Mouse (Mus musculus): ENCODE results near the gene Igf2bp3. TPM values are rescaled to one million over a fixed set of nuclear protein-coding genes. Genes with fewer than 3 reads are reported as not detected.
A peak's percentile ranks its signal among the peaks of the same experiment; 100 is the strongest.

The Igf2bp3 gene
- polyA plus RNA-seq, 1 experiment from 2014 or later: 40.7 TPM

DNA sequence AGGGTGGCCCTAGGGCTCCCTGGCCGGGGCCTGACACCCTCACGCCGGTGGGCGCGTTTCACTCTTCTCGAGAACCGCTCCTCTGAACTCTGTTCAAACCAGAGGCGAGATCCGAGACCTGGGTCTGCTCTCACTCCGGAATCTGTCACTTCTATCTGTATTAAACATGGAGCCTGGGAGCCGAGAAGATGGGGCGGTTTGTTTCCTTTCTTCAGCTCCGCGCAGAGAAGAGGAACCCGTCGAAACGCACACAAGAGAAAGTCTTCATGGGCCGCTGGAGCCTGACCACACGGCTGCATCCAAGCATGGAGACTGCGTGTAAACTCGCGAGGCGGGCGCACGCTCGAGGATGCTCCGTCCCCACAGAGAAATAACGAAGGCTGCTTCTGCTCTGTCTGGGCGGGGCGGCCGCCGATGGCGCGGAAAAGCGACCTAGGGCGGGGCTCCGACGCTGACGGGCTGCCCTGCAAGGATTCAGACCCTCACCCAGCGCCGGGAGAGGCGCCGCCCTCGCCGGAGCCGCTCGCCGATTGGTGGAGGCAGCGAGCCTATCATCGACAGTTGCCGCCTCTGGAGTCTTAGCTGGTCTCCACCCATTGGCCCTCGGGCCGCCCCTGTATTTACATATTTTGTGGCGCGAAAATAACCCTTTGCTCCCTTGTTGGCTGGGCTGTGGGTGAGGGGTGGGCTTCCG lies 3.0 kb upstream of the Igf2bp3 start:
- ATAC-seq (ENCODE audit: low FRiP score, low TSS enrichment): peak; percentile 92
- Histone ChIP-seq H3K36me3 (ENCODE audit: control insufficient read depth, insufficient read depth, low read length) (no peaks in the 10 kb centered on the region), H3K9me3 (ENCODE audit: control insufficient read depth, low read length) (no peaks in the 10 kb centered on the region), H3K4me2 (replicated peaks; ENCODE audit: low read depth) (peak overlapping the region; percentile 52), H3K4me1 (replicated peaks; ENCODE audit: control insufficient read depth, insufficient read depth) (no peaks in the 10 kb centered on the region), H3K4me3 (ENCODE audit: low read depth, low read length) (peak overlapping the region; percentile 58), H3K27ac (replicated peaks) (peak overlapping the region; percentile 86), H3K27me3 (ENCODE audit: control insufficient read depth, insufficient read depth, low read length) (no peaks in the 10 kb centered on the region; the same call in 1 of the 2 replicates), H3K9ac (ENCODE audit: low read length) (peak overlapping the region; percentile 69)
- DNase-seq (ENCODE audit: low spot score): peak; percentile 98
- TF ChIP-seq EP300 (optimal IDR thresholded peaks at IDR 0.05) (no peak), CTCF (IDR thresholded peaks at IDR 0.05; ENCODE audit: low read depth) (no peak)
- under 1% methylated on average over 56 of the region's 56 CpGs for WGBS

DNA sequence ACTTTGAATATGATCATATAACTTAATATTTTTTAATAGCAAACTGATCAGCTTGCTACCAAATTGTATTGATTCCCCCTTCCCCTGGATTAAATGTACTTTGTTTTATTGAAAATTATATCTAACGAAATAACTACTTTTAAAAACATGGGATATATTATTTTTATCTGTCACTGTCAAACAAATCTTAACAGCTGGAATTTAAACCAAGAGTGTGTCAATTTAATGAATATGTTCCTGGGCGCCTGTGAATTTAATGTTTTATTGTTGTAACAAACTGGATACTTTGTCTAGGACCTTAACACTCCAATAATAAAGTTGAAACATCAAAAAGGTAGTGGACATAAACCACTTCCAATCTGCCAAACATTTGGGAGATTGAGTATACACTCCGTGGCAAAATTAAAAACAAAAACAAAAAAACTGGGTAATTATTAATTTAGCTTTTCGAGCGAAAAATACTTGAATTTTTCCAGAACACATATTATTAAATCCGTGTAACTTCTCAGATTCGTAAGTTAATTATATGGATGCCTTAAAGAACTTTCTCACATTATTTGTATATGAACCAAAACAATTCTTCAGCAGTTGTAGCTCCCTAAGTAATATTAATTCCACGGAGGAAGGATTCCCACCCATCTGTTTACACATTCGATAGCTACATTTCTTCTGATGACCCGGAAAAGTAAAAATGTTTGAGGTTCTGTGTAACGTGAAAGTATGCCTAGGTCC lies 2.2 kb upstream of the Igf2bp3 start:
- no peaks in the 10 kb centered on the region for H3K4me1 ChIP-seq (replicated peaks; ENCODE audit: control insufficient read depth, insufficient read depth)
- no peaks in the 10 kb centered on the region for H3K9me3 ChIP-seq (ENCODE audit: control insufficient read depth, low read length)
- 16% methylated on average over 11 of the region's 11 CpGs for WGBS
- DNase-seq (ENCODE audit: low spot score) (no peak), ATAC-seq (ENCODE audit: low FRiP score, low TSS enrichment) (no peak)
- peak overlapping the region; percentile 86 for H3K27ac ChIP-seq (replicated peaks)
- peak overlapping the region; percentile 52 for H3K4me2 ChIP-seq (replicated peaks; ENCODE audit: low read depth)
- no peaks in the 10 kb centered on the region; the same call in 1 of the 2 replicates for H3K27me3 ChIP-seq (ENCODE audit: control insufficient read depth, insufficient read depth, low read length)
- peak overlapping the region; percentile 69 for H3K9ac ChIP-seq (ENCODE audit: low read length)
- H3K36me3 ChIP-seq (ENCODE audit: control insufficient read depth, insufficient read depth, low read length): no peaks in the 10 kb centered on the region
- TF ChIP-seq EP300 (optimal IDR thresholded peaks at IDR 0.05) (no peak), CTCF (IDR thresholded peaks at IDR 0.05; ENCODE audit: low read depth) (no peak)
- H3K4me3 ChIP-seq (ENCODE audit: low read depth, low read length): peak overlapping the region; percentile 58

DNA sequence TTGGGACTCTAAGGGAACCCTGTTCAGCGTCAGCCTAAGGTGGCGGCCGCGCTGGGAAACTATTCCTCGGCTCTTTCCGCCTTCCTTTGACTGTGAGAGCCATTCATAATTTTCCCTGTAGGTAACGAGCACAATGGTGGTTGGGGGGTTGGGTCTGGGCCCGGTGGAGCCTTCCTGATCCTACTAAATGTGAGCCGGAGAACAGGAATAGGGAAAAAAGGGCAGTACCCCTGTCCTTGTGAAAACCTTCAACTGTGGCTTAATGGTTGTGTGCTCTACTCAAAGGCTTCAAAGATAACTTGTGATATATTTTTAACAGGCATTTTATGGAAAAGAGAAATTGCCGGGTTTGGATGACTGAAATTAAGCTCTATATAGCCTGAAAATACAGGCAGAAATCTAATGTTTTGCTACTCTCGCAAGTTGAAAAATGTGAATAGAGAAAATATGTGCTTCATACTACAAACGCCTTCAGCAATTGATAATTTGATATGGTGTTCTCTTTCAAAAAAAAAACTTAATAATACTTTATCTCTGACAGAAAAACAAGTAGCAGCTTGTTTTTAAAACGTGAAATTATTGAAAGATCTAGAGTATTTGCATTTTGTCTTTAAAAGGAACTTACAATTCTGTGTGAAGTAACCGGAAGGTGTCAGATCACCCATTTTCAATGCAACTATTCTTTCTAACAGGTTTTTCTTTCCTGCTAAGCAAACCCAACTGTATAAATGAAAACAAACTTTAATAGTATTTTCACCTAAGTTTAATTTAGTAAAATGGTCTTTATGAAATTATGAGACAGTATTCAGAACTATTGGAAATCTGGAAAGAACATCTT lies 1.2 kb upstream of the Igf2bp3 start:
- no peak for TF ChIP-seq EP300 (optimal IDR thresholded peaks at IDR 0.05)
- TF ChIP-seq CTCF (IDR thresholded peaks at IDR 0.05; ENCODE audit: low read depth): no peak
- H3K27me3 ChIP-seq (ENCODE audit: control insufficient read depth, insufficient read depth, low read length): no peaks in the 10 kb centered on the region; the same call in 1 of the 2 replicates
- H3K4me1 ChIP-seq (replicated peaks; ENCODE audit: control insufficient read depth, insufficient read depth): no peaks in the 10 kb centered on the region; the same call in 1 of the 2 replicates
- H3K36me3 ChIP-seq (ENCODE audit: control insufficient read depth, insufficient read depth, low read length): no peaks in the 10 kb centered on the region
- WGBS: 8% methylated on average over 14 of the region's 14 CpGs
- ATAC-seq (ENCODE audit: low FRiP score, low TSS enrichment) (peak; percentile 4; the same call in 1 of the 2 replicates), DNase-seq (ENCODE audit: low spot score) (no peak)
- H3K4me3 ChIP-seq (ENCODE audit: low read depth, low read length): peak overlapping the region; percentile 84
- peak overlapping the region; percentile 92 for H3K27ac ChIP-seq (replicated peaks)
- H3K4me2 ChIP-seq (replicated peaks; ENCODE audit: low read depth): peak overlapping the region; percentile 93
- H3K9me3 ChIP-seq (ENCODE audit: control insufficient read depth, low read length): no peaks in the 10 kb centered on the region
- H3K9ac ChIP-seq (ENCODE audit: low read length): peak overlapping the region; percentile 92

DNA sequence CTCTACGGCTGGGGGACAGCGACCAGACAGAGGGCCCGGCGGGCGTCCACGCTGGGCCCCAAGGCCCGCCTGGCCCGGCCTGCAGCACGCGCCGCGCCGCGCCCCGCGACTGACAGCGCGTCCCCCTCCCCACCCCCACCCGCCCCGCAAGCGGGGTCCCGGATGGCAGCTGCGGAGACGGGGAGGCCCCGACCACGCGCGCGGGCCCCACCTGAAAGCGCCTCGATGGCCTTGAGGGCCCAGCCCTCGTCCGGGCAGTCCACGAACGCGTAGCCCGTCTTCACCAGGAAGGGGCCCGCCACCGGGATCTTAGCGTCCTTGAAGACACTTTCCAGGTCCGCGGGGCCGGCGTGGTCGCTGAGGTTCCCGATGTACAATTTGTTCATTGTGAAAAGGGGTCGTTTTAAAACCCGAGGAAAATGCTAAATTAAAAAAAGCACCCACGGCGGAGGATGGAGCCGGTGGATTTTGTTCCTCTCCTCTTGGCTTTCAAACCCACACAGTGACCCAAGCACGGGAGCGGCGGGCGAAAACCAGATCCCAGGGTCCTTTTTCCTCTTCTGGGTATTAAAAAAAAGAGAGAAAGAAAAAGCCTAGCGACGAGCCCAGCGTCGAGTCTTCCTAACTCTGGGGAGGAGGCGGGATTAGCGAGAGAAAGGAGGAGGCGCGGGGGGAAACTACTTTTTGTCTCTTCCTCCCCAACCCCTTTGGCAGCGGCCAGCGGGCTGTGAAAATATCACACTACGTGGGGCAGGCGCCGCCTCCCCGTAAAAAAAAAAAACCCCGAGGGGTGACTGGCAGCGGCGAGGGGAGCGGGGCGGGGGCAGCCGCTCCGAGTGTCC lies 450 bp downstream of the Igf2bp3 start:
- under 1% methylated on average over 64 of the region's 76 CpGs for WGBS
- no peak for ATAC-seq (ENCODE audit: low FRiP score, low TSS enrichment)
- no peaks in the 10 kb centered on the region for H3K27me3 ChIP-seq (ENCODE audit: control insufficient read depth, insufficient read depth, low read length)
- H3K27ac ChIP-seq (replicated peaks): peak overlapping the region; percentile 92
- H3K4me3 ChIP-seq (ENCODE audit: low read depth, low read length): peak overlapping the region; percentile 84
- TF ChIP-seq EP300 (optimal IDR thresholded peaks at IDR 0.05): peak; percentile 43
- no peak for TF ChIP-seq CTCF (IDR thresholded peaks at IDR 0.05; ENCODE audit: low read depth)
- peak overlapping the region; percentile 92 for H3K9ac ChIP-seq (ENCODE audit: low read length)
- no peaks in the 10 kb centered on the region for H3K36me3 ChIP-seq (ENCODE audit: control insufficient read depth, insufficient read depth, low read length)
- H3K9me3 ChIP-seq (ENCODE audit: control insufficient read depth, low read length): no peaks in the 10 kb centered on the region
- peaks cover 3% of the 10 kb centered on the region; the same call in 1 of the 2 replicates for H3K4me1 ChIP-seq (replicated peaks; ENCODE audit: control insufficient read depth, insufficient read depth)
- DNase-seq (ENCODE audit: low spot score): peak; percentile 81
- peak overlapping the region; percentile 93 for H3K4me2 ChIP-seq (replicated peaks; ENCODE audit: low read depth)

DNA sequence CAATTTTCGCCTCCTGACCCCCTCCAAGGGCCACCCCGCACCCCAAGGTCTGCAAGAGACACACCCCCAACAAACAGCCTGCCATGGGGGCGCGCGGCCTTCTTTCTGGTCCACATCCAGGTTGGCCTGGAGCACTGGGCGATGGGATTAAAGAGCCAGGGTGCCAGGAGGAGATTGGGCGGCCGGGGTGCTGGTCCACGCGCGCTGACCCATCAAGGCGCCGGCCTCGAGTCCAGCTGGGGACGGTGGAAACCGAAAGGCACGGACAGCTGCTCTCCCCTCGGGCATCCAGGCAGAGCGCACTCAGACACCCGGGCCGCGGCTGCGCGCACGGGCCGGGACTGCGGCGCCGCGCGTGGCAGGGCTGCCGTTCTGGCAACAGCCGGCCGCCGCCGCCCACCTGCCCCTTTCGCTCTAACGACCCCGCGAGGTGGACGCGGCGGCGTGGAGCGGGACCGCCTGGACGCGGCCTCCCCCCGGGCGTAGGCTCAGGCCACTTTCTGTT lies 1.1 kb downstream of the Igf2bp3 start:
- TF ChIP-seq CTCF (IDR thresholded peaks at IDR 0.05; ENCODE audit: low read depth): no peak
- no peak for TF ChIP-seq EP300 (optimal IDR thresholded peaks at IDR 0.05)
- whole genome bisulfite sequencing: 2% methylated on average over 42 of the region's 50 CpGs
- H3K27me3 ChIP-seq (ENCODE audit: control insufficient read depth, insufficient read depth, low read length): no peaks in the 10 kb centered on the region
- no peaks in the 10 kb centered on the region for H3K36me3 ChIP-seq (ENCODE audit: control insufficient read depth, insufficient read depth, low read length)
- H3K9me3 ChIP-seq (ENCODE audit: control insufficient read depth, low read length): no peaks in the 10 kb centered on the region
- H3K4me2 ChIP-seq (replicated peaks; ENCODE audit: low read depth): peak overlapping the region; percentile 93
- DNase-seq (ENCODE audit: low spot score) (peak; percentile 61), ATAC-seq (ENCODE audit: low FRiP score, low TSS enrichment) (peak; percentile 17; the same call in 1 of the 2 replicates)
- peak overlapping the region; percentile 92 for H3K9ac ChIP-seq (ENCODE audit: low read length)
- peak overlapping the region; percentile 92 for H3K27ac ChIP-seq (replicated peaks)
- peak overlapping the region; percentile 84 for H3K4me3 ChIP-seq (ENCODE audit: low read depth, low read length)
- H3K4me1 ChIP-seq (replicated peaks; ENCODE audit: control insufficient read depth, insufficient read depth): peaks cover 3% of the 10 kb centered on the region
